Mouse (Mus musculus) monocyte, adult 59 days (primary cell): ENCODE measurements around the gene Upp2. TPM values are rescaled to one million over a fixed set of nuclear protein-coding genes. Genes with fewer than 3 reads are reported as not detected.

Source experiments
- total RNA-seq, 2 experiments: library from RNA; stranded (reverse); gene quantifications; one replicate each; pipeline ENCODE4 v1.2.4; 2023

The Upp2 gene
- total RNA-seq: 1 to 10 TPM; 1.1 TPM

DNA sequence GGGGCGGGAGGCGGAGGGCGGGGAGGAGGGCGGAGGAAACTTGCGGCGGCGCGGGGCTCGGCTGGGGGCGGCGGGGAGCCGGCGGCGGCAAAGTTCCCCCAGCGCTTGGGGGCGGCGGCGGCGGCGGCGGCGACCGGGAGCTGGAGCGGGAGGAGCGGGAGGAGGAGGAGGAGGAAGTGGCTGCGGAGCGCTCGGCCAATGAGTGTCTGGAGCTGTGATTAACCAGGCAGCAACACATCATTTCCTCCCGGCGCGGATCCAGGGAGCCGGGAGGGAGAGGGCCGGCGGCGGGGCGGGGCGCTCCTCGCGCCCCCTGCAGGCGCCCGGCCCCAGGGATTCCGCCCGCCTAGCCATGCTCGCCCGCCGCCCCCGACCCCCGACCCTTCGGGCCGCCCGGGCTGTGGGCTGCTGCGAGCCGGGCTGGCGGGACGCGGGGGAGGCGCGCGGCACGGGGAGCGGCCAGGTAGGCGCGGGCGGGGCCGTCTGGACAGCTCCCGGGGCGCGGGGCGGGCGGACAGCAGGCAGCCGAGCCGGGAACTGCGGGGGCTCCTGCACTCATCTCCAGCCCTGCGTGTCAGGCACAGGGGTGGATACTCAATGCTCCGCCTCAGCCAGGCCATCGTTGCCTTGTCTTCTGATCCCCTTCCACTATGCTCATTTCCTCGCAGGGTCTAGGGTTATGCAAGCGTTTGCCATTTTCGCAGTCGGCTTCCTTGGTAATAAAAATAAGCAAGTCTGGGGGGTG, at the start of gene Upp2, which contains the start of gene Acvr1:
TSS of gene Upp2 (plus strand) at position 233 of the 745 bp plus-strand sequence.
TSS of gene Acvr1 (minus strand) at position 92 of the 745 bp plus-strand sequence.

Other genes starting within 250 kb of the Upp2 start
- not detected for gene Acvr1c, start 209.4 kb upstream of the Upp2 start, total RNA-seq
- gene Gm17409, start 97.2 kb upstream of the Upp2 start, total RNA-seq: not detected
- gene Acvr1, start 141 bp upstream of the Upp2 start, total RNA-seq: 10 to 100 TPM; 13.0 to 14.5 TPM